Mouse (Mus musculus) limb, embryonic 14.5 days (tissue): ENCODE data around the gene Zfp68. TPM values are rescaled to one million over a fixed set of nuclear protein-coding genes. Genes with fewer than 3 reads are reported as not detected.

Experiments used
- ATAC-seq: fragments of 200-750 bp; cut with Nextera tagmentation; 2 replicates; pipeline ENCODE4 v1.8.0; 2017; ENCODE audit warnings: low read depth, moderate number of reproducible peaks, moderate TSS enrichment; ENCODE audit not compliant: low FRiP score
- DNase-seq: peaks from one replicate; pipeline ENCODE4 v3.0.0-alpha.2; 2015; ENCODE audit warnings: low spot score
- H3K27ac ChIP-seq: fragments of 300-500 bp; sonication (generic); replicated peaks from 2 replicates; pipeline ENCODE4 v1.5.1; 2014; ENCODE audit warnings: low read depth, mild to moderate bottlenecking, low read length, moderate library complexity, mixed read lengths
- H3K27me3 ChIP-seq: fragments of 300-500 bp; sonication (generic); 2 replicates; pipeline ENCODE4 v1.6.1; 2014; ENCODE audit warnings: low read length, mixed read lengths; ENCODE audit not compliant: control insufficient read depth, insufficient read depth
- H3K36me3 ChIP-seq: fragments of 300-500 bp; sonication (generic); 2 replicates; pipeline ENCODE4 v1.6.1; 2014; ENCODE audit warnings: mild to moderate bottlenecking, low read length, moderate library complexity, mixed read lengths; ENCODE audit not compliant: control insufficient read depth, insufficient read depth
- H3K4me1 ChIP-seq: fragments of 300-500 bp; sonication (generic); 2 replicates; pipeline ENCODE4 v1.6.1; 2014; ENCODE audit warnings: antibody characterized with exemption, low read length, mixed read lengths; ENCODE audit not compliant: control insufficient read depth, insufficient read depth
- H3K4me2 ChIP-seq: fragments of 300-500 bp; sonication (generic); replicated peaks from 2 replicates; pipeline ENCODE4 v1.6.1; 2014; ENCODE audit warnings: low read depth, mild to moderate bottlenecking, low read length, moderate library complexity; ENCODE audit not compliant: severe bottlenecking
- H3K4me3 ChIP-seq: fragments of 300-500 bp; sonication (generic); replicated peaks from 2 replicates; pipeline ENCODE4 v1.5.1; 2014; ENCODE audit warnings: low read length
- H3K9ac ChIP-seq: fragments of 300-500 bp; sonication (generic); 2 replicates; pipeline ENCODE4 v1.6.1; 2014; ENCODE audit warnings: mild to moderate bottlenecking, low read depth, low read length, moderate library complexity; ENCODE audit not compliant: severe bottlenecking
- H3K9me3 ChIP-seq: fragments of 300-500 bp; sonication (generic); 2 replicates; pipeline ENCODE4 v1.6.1; 2016; ENCODE audit warnings: low read length; ENCODE audit not compliant: control insufficient read depth
- POLR2A ChIP-seq: fragments of 200-500 bp; IDR thresholded peaks from 2 replicates; pipeline ENCODE4 v1.8.0; 2012; ENCODE audit warnings: inconsistent platforms, mild to moderate bottlenecking, moderate library complexity, borderline replicate concordance; ENCODE audit not compliant: insufficient read depth, insufficient read length; ENCODE audit errors: extremely low read depth
- WGBS: fragments of 180-500 bp; shearing (Covaris S2); extraction: QIAGEN DNeasy Blood & Tissue Kit; methylation state at CpG from one replicate; pipeline ENCODE4 v1.1.7; 2014; 5-methylcytosine and 5-hydroxymethylcytosine counted together
- polyA plus RNA-seq, 2 experiments: library from polyadenylated mRNA; depleted of rRNA in 1 of 2; stranded (reverse) in 1 of 2; unstranded in 1 of 2; fragments of >200 nt; fragmentation: Nextera tagmentation in 1 of 2; extraction: Ambion mirVana in 1 of 2; gene quantifications; 2 replicates each; pipeline versions ENCODE4 v1.2.1 to v1.2.3; 2012 to 2014

The Zfp68 gene
- polyA plus RNA-seq (2012; rRNA removed) (26.1 and 34.1 TPM in 2 replicates), polyA plus RNA-seq (2014; fragmentation: Nextera tagmentation; extraction: Ambion mirVana) (80.2 and 88.9 TPM in 2 replicates)

DNA sequence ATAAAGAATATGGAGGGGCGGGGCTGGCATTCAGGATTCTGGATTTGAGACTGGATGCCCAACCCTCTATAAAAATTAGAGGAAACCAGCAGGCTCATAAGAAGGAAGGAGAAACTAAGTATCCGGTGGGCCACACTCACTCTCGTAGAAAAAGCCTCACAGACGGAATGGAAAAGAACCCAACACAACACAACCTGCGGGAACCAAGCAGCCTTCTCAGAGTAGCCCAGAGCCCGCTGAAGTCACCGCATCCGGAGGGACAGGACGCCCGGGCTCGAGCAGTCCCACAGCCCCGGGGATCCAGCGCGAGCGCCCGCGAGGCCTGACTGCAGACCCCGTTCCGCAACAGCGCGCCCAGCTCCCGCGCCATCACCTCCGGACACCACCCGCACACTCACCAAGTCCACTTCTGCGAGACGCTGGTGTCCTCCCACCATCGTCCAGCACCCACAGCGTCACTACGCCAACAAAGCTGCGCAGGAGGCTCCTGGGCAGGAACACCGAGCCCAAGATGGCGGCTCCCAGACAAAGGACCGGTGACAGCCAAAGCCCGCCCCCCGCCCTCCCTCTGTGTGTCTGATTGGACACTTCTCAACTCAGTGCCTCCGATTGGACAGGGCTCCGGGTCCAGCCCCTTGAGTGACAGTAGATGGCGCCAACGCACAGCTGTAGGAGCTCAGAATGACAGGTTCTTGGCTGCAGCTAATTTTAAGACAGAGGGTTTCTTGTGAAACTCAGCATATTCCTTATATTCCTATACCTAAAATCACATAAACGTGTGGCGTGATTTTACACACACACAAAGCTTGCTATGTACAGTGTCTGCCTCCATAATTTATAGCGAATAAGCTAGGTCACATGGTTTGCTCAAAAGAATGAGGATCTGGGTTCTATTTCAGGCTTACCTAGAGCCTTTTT is at the start of gene Zfp68:
Zfp68 (minus strand) TSS at position 551 of the 918 bp plus-strand sequence.
- ATAC-seq (peak; percentile 96), DNase-seq (peak; percentile 99)
- Histone ChIP-seq H3K27ac (peak within 1 kb of the TSS; percentile 99), H3K9ac (peak within 1 kb of the TSS; percentile 99), H3K4me3 (peak within 1 kb of the TSS; percentile 96), H3K4me2 (peak within 1 kb of the TSS; percentile 38), H3K9me3 (peaks cover 39% of the 10 kb centered on the region), H3K27me3 (no peaks in the 10 kb centered on the region), H3K36me3 (peaks cover 41% of the 10 kb centered on the region), H3K4me1 (peaks cover 9% of the 10 kb centered on the region)
- under 1% methylated on average over 38 of the region's 43 CpGs for WGBS
- TF ChIP-seq POLR2A = peak; percentile 97; the same call in 1 of the 2 replicates

DNA sequence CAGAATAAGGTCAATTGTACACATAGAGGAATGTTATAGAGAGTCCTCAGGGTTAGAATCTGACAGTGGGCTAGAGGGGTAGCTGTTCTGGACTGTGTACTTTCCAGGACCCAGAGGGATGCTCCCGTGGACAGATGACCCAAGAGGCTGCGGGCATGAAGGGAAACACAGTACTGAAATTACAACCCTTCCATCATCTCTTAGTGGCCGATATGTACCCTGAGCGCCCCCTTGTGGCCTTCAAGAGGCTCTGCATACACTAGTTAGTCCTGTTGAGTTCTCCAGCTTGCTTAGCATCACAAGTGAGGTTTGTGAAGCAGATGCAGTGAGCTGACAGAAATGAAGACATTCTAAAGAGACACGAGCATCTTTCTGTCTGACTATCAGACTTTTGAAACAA is 39.4 kb upstream of the Zfp68 start:
- Histone ChIP-seq H3K36me3 (no peaks in the 10 kb centered on the region), H3K27me3 (no peaks in the 10 kb centered on the region), H3K9me3 (no peaks in the 10 kb centered on the region), H3K9ac (no peak overlapping the region), H3K4me1 (no peaks in the 10 kb centered on the region), H3K4me2 (no peak overlapping the region), H3K4me3 (no peak overlapping the region), H3K27ac (no peak overlapping the region)
- 15% methylated on average over 5 of the region's 5 CpGs for WGBS
- ATAC-seq (no peak), DNase-seq (peak; percentile 48)
- TF ChIP-seq POLR2A = no peak

DNA sequence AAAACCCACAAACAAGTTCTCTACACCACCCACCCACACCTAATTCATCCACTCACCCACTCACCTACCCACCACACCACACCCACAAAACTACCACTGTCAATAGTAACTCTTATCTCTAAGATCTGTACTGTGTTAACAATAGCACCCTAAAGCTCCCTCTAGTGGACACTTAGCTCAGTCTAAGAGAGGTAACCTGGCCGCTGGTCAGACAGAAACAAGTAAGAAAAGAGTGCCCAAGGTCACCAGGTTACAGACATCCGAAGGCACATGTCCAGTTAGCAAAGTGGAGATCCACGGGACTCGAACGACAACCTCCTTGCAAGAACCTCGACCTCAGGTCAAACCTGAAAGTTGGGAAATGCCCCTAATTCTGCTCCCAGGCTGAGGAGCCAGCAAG is 38.3 kb upstream of the Zfp68 start:
- Histone ChIP-seq H3K9me3 (no peaks in the 10 kb centered on the region), H3K27ac (no peak overlapping the region), H3K4me3 (no peak overlapping the region), H3K9ac (no peak overlapping the region), H3K27me3 (no peaks in the 10 kb centered on the region), H3K4me2 (no peak overlapping the region), H3K36me3 (0 out of 2 replicates have a peak, but pooled peaks cover 2% of the 10 kb centered on the region), H3K4me1 (no peaks in the 10 kb centered on the region)
- peak; percentile 82 for DNase-seq
- 37% methylated on average over 6 of the region's 6 CpGs for WGBS
- TF ChIP-seq POLR2A = no peak
- ATAC-seq = peak; percentile 65; the same call in 1 of the 2 replicates

DNA sequence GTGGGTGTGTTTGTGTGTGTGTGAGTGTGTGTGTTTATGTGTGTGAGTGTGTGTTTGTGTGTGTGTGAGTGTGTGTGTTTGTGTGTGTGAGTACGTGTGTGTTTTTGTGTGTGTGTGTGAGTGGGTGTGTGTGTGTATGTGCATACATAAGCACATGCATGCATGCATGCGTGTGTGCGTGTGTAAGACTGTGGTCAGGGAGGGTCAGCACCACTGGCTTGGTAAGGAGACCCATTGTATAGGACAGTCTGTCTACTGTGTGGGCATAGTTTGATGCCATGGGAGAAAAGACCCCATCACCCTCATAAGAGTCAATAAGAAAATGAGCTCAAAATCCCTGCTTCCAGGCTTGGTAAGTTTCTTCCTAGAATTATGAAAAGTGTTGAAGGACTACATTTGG is 37.8 kb upstream of the Zfp68 start:
- Histone ChIP-seq H3K27ac (no peak overlapping the region), H3K4me2 (no peak overlapping the region), H3K27me3 (no peaks in the 10 kb centered on the region), H3K4me1 (no peaks in the 10 kb centered on the region), H3K9me3 (no peaks in the 10 kb centered on the region), H3K4me3 (no peak overlapping the region), H3K36me3 (0 out of 2 replicates have a peak, but pooled peaks cover 2% of the 10 kb centered on the region), H3K9ac (no peak overlapping the region)
- WGBS = 93% methylated on average over 3 of the region's 3 CpGs
- DNase-seq = no peak
- TF ChIP-seq POLR2A = no peak
- ATAC-seq = no peak

DNA sequence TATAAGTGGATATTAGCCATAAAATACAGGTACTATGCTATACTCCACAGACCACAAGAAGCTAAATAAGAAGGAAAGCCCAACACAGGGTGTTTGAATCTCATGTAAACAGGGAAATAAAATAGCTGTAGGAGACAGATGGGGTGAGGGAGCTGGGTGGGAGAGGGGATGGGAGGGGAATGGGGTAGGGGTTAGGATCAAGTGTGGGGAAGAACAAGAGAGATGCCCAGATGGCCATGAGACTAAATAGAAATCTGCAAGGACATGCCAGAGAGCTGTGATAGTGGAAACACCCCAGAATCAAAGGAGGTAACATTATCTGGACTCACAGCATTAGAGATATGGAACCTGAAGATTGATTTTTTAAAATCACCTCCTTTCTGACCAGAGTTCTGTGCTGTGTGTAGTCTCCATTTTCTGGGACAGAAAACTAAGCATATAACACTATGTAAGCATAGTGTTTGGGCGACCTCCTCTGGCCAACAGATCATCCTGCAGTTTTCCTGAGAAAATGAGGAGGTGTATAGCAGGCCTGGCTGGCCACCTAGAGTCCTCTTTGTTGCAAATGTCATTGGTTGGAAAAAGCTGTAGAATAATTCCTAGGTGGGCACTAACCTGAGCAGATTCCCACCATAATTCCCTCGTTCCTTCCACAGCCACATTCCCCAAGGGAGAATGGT is 37.1 kb upstream of the Zfp68 start:
- DNase-seq = peak; percentile 48

More for the DNA sequence above, 37.1 kb upstream of the Zfp68 start:
- peak; percentile 82 for ATAC-seq
- H3K4me1 ChIP-seq = no peaks in the 10 kb centered on the region
- no peak overlapping the region for H3K9ac ChIP-seq
- no peak for TF ChIP-seq POLR2A
- no peaks in the 10 kb centered on the region for H3K9me3 ChIP-seq
- no peak overlapping the region for H3K4me3 ChIP-seq
- H3K4me2 ChIP-seq = no peak overlapping the region
- 25% methylated on average over 2 of the region's 2 CpGs for WGBS
- no peak overlapping the region for H3K27ac ChIP-seq
- H3K27me3 ChIP-seq = no peaks in the 10 kb centered on the region
- H3K36me3 ChIP-seq = peaks cover 8% of the 10 kb centered on the region; the same call in 1 of the 2 replicates
